Mouse (Mus musculus): ENCODE results near the gene Rflna.

GRCm38 (mm10) chr5:124969790-124970189, 33.2 kb upstream of the Rflna start:
- TF ChIP-seq CTCF (IDR thresholded peaks at IDR 0.05; ENCODE audit: low read depth, low read length) = no peak
- TF ChIP-seq POLR2A (IDR thresholded peaks at IDR 0.05; ENCODE audit: extremely low read depth, insufficient read depth, low read length) = no peak
